Mouse (Mus musculus): Measurements from ENCODE around the gene Gpat3.

GRCm38 (mm10) chr5:100874721-100875120 lies 29.2 kb downstream of the Gpat3 start:
- TF ChIP-seq POLR2A (IDR thresholded peaks at IDR 0.05; ENCODE audit: insufficient read length, low read depth) (no peak), CEBPB (IDR thresholded peaks at IDR 0.05; ENCODE audit: insufficient read depth, poor library complexity, severe bottlenecking) (no peak), TCF12 (IDR thresholded peaks at IDR 0.05; ENCODE audit: insufficient read depth, poor library complexity, severe bottlenecking) (no peak), MAX (IDR thresholded peaks at IDR 0.05; ENCODE audit: low read depth) (no peak), E2F4 (IDR thresholded peaks at IDR 0.05; ENCODE audit: insufficient read depth) (no peak), SRF (IDR thresholded peaks at IDR 0.05; ENCODE audit: control insufficient read depth, insufficient read length, low read depth) (no peak), MYOG (IDR thresholded peaks at IDR 0.05; ENCODE audit: control insufficient read depth in 1 of 3, insufficient read depth in 1 of 3, insufficient read length in 2 of 3, low read depth in 2 of 3) (no peak)

All from myocyte (in vitro differentiated cells).